Mouse (Mus musculus): ENCODE measurements around the gene Ctnna2.

DNA sequence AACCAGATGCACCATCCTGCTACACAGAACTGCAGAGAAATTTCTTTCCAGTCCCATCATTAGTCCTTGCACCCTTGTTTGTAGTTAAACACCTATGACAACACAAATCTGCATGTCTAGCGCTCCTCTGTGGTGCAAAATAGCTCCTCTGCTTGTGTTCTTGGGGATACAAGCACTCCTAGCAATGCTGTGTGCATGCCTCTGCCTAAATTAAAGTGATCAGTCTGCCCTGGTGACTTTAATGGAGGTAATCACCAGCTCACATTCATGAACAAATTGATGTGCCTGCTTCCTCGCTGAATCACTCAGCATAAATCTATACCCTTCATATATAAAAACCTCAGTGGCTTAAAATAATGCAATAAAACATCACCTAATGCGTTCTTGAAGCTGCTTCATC is 987.4 kb downstream of the Ctnna2 start:
- TF ChIP-seq CTCF (IDR thresholded peaks at IDR 0.05; ENCODE audit: low read depth, low read length) (no peak), POLR2A (IDR thresholded peaks at IDR 0.05; ENCODE audit: extremely low read depth, insufficient read depth, low read length) (no peak)
